ENCODE assay signal across 8 mouse cellular contexts in genomic region chr12:110696975-110697400, GRCm38 (mm10). TPM values are rescaled to one million over a fixed set of nuclear protein-coding genes. Genes with fewer than 3 reads are reported as not detected.
DNase-seq lines count a peak whose midpoint lies in the region; ATAC-seq and TF ChIP-seq lines count a peak whose summit lies in the region.

No protein-coding gene starts in this region.

- peak overlapping the region; percentile 100 for H3K27ac ChIP-seq in heart, embryonic 10.5 days
- peak overlapping the region; percentile 96 for H3K27ac ChIP-seq in ES-E14 (ENCODE audit: insufficient read depth, low read depth, low read length, poor library complexity, severe bottlenecking)
- peak overlapping the region; percentile 99 for H3K27ac ChIP-seq in forebrain, postnatal 0 days (ENCODE audit: low read depth, low read length)
- peak overlapping the region; percentile 82 for H3K27ac ChIP-seq in liver, postnatal 0 days (ENCODE audit: low read depth)

- H3K4me2 ChIP-seq in forebrain, postnatal 0 days (ENCODE audit: low read depth): peak overlapping the region; percentile 82
- peak overlapping the region; percentile 99 for H3K4me2 ChIP-seq in liver, postnatal 0 days (ENCODE audit: low read depth, low read length)

- H3K4me3 ChIP-seq in heart, embryonic 10.5 days: peak overlapping the region; percentile 100
- peak overlapping the region; percentile 72 to 80 for H3K4me3 ChIP-seq in ES-E14 (ENCODE audit: insufficient read depth in 1 of 2, low read depth in 1 of 2, low read length in 2 of 2, poor library complexity in 1 of 2, severe bottlenecking in 1 of 2)
- peak overlapping the region; percentile 99 for H3K4me3 ChIP-seq in forebrain, postnatal 0 days (ENCODE audit: low read depth, low read length)
- H3K4me3 ChIP-seq in liver, postnatal 0 days (ENCODE audit: low read depth, low read length): peak overlapping the region; percentile 100

- H3K4me1 ChIP-seq in heart, embryonic 10.5 days: peaks cover 51% of the 10 kb centered on the region
- H3K4me1 ChIP-seq in ES-E14 (ENCODE audit: control insufficient read depth in 2 of 2, insufficient read depth in 2 of 2, low read length in 2 of 2, poor library complexity in 1 of 2): peaks cover 5 to 12% of the 10 kb centered on the region in 2 experiments; a peak in 3 of 4 replicates
- H3K4me1 ChIP-seq in forebrain, postnatal 0 days (ENCODE audit: insufficient read depth): peaks cover 7% of the 10 kb centered on the region
- H3K4me1 ChIP-seq in liver, postnatal 0 days (ENCODE audit: insufficient read depth): peaks cover 33% of the 10 kb centered on the region

- no peaks in the 10 kb centered on the region for H3K27me3 ChIP-seq in heart, embryonic 10.5 days (ENCODE audit: insufficient read depth, poor library complexity, severe bottlenecking)
- H3K27me3 ChIP-seq in forebrain, postnatal 0 days (ENCODE audit: insufficient read depth, low read length): no peaks in the 10 kb centered on the region; the same call in 1 of the 2 replicates
- no peaks in the 10 kb centered on the region for H3K27me3 ChIP-seq in liver, postnatal 0 days (ENCODE audit: insufficient read depth, low read length)

- in situ Hi-C loops in ES-E14 (cut with MboI; ENCODE audit: low sequenced_read_pairs in 2 of 2, unreplicated experiment in 2 of 2): loop anchor here in 1 of 2 experiments (25.0 kb wide), 1 partner anchor 840 kb away; the partner anchor contains the start of gene Eif5

- H3K36me3 ChIP-seq in heart, embryonic 10.5 days: peaks cover 21% of the 10 kb centered on the region
- peaks cover 26% of the 10 kb centered on the region for H3K36me3 ChIP-seq in ES-E14 (ENCODE audit: control insufficient read depth, insufficient read depth, low read length, poor library complexity, severe bottlenecking)
- H3K36me3 ChIP-seq in forebrain, postnatal 0 days (ENCODE audit: insufficient read depth): peaks cover 22% of the 10 kb centered on the region
- H3K36me3 ChIP-seq in liver, postnatal 0 days (replicated peaks; ENCODE audit: insufficient read depth, low read length): peaks cover 24% of the 10 kb centered on the region

- no peak for TF ChIP-seq EP300 in liver, postnatal 0 days (IDR thresholded peaks at IDR 0.05; ENCODE audit: low read depth)

- peak overlapping the region; percentile 95 for H3K9ac ChIP-seq in ES-E14 (ENCODE audit: insufficient read depth, low read depth, low read length, poor library complexity, severe bottlenecking)
- H3K9ac ChIP-seq in forebrain, postnatal 0 days: peak overlapping the region; percentile 72
- peak overlapping the region; percentile 84 for H3K9ac ChIP-seq in liver, postnatal 0 days (replicated peaks)

- no peak for TF ChIP-seq CTCF in forebrain, postnatal 0 days (IDR thresholded peaks at IDR 0.05; ENCODE audit: low read depth)
- TF ChIP-seq CTCF in liver, postnatal 0 days (IDR thresholded peaks at IDR 0.05; ENCODE audit: low read depth): no peak

- no peaks in the 10 kb centered on the region for H3K9me3 ChIP-seq in heart, embryonic 10.5 days
- no peaks in the 10 kb centered on the region for H3K9me3 ChIP-seq in ES-E14 (ENCODE audit: control insufficient read depth, insufficient read depth, low read depth, low read length)
- no peaks in the 10 kb centered on the region for H3K9me3 ChIP-seq in forebrain, postnatal 0 days (ENCODE audit: low read length)
- no peaks in the 10 kb centered on the region for H3K9me3 ChIP-seq in liver, postnatal 0 days (ENCODE audit: low read length)

- no peak for DNase-seq in heart, embryonic 10.5 days (ENCODE audit: low spot score)
- no peak for DNase-seq in heart, adult 18-20 months
- DNase-seq in ES-E14 (ENCODE audit: low read depth, low spot score): no peak
- DNase-seq in forebrain, postnatal 0 days: no peak
- no peak for DNase-seq in liver, postnatal 0 days
- DNase-seq in right cerebral cortex, adult 2 months (ENCODE audit: low spot score in 2 of 2): no peak
- DNase-seq in kidney, postnatal 14 days: no peak

- WGBS in heart, embryonic 10.5 days: 53% methylated on average over 9 of the region's 9 CpGs
- 41% methylated on average over 9 of the region's 9 CpGs for WGBS in forebrain, postnatal 0 days
- 32% methylated on average over 9 of the region's 9 CpGs for WGBS in liver, postnatal 0 days (ENCODE audit: insufficient replicate concordance)

- no peak for ATAC-seq in forebrain, postnatal 0 days
- ATAC-seq in liver, postnatal 0 days: no peak
- ATAC-seq in activated CD4-positive, CD25-positive, alpha-beta regulatory T cell, adult 4 months: no peak

TF ChIP-seq in ES-E14, 5 proteins besides CTCF, POLR2A, EP300 and RAD21:
- no peak for TF ChIP-seq MAFK (IDR thresholded peaks at IDR 0.05; ENCODE audit: insufficient read depth, low read depth, low read length)
- no peak for TF ChIP-seq HCFC1 (IDR thresholded peaks at IDR 0.05; ENCODE audit: borderline replicate concordance, insufficient read depth, low read length)
- TF ChIP-seq CHD2 (IDR thresholded peaks at IDR 0.05; ENCODE audit: low read depth, low read length): no peak
- no peak for TF ChIP-seq ZNF384 (IDR thresholded peaks at IDR 0.05; ENCODE audit: low read depth, low read length)
- TF ChIP-seq ZC3H11A (IDR thresholded peaks at IDR 0.05; ENCODE audit: borderline replicate concordance, low read depth, low read length): no peak

RNA-seq across cellular contexts. Expression of gene Hsp90aa1, which starts 5.5 kb away (rescaled TPM):
- polyA plus RNA-seq in heart, embryonic 10.5 days (2016; fragmentation: Nextera tagmentation; extraction: Ambion mirVana): 620 and 1,082 TPM in 2 replicates
- total RNA-seq in heart, adult 18-20 months (2021): 100 to 1,000 TPM; 261 to 408 TPM
- 1,672 and 2,383 TPM in 2 replicates for total RNA-seq in ES-E14 (2012; rRNA removed)
- total RNA-seq in forebrain, postnatal 0 days (2014; rRNA removed): 703 and 720 TPM in 2 replicates
- polyA plus RNA-seq in forebrain, postnatal 0 days (2015; fragmentation: Nextera tagmentation; extraction: Ambion mirVana): 1,123 and 1,324 TPM in 2 replicates
- 231 and 250 TPM in 2 replicates for polyA plus RNA-seq in liver, postnatal 0 days (2015; fragmentation: Nextera tagmentation; extraction: Ambion mirVana)
- polyA plus RNA-seq in activated CD4-positive, CD25-positive, alpha-beta regulatory T cell, adult 4 months (2017; shearing (Covaris generic)): 100 to 1,000 TPM; 163 to 197 TPM

RNA-seq across cellular contexts. Expression of gene 1700001K19Rik, which starts 14.6 kb away (rescaled TPM):
- 0.15 TPM in 1 of 2 replicates, not detected in the other for polyA plus RNA-seq in heart, embryonic 10.5 days (2016; fragmentation: Nextera tagmentation; extraction: Ambion mirVana)
- total RNA-seq in heart, adult 18-20 months (2021): not detected
- total RNA-seq in ES-E14 (2012; rRNA removed): not detected in 2 replicates
- not detected in 2 replicates for total RNA-seq in forebrain, postnatal 0 days (2014; rRNA removed)
- polyA plus RNA-seq in forebrain, postnatal 0 days (2015; fragmentation: Nextera tagmentation; extraction: Ambion mirVana): not detected in 2 replicates
- not detected in 2 replicates for polyA plus RNA-seq in liver, postnatal 0 days (2015; fragmentation: Nextera tagmentation; extraction: Ambion mirVana)
- polyA plus RNA-seq in activated CD4-positive, CD25-positive, alpha-beta regulatory T cell, adult 4 months (2017; shearing (Covaris generic)): under 1 TPM in 1 of 2 experiments, not detected in 1; 0.58 TPM

RNA-seq across cellular contexts. Expression of gene Wdr20, which starts 40.8 kb away (rescaled TPM):
- 15.4 and 21.6 TPM in 2 replicates for polyA plus RNA-seq in heart, embryonic 10.5 days (2016; fragmentation: Nextera tagmentation; extraction: Ambion mirVana)
- 10 to 100 TPM; 31.0 to 32.1 TPM for total RNA-seq in heart, adult 18-20 months (2021)
- 27.4 and 30.3 TPM in 2 replicates for total RNA-seq in ES-E14 (2012; rRNA removed)
- total RNA-seq in forebrain, postnatal 0 days (2014; rRNA removed): 33.3 and 40.3 TPM in 2 replicates
- 12.3 and 17.0 TPM in 2 replicates for polyA plus RNA-seq in forebrain, postnatal 0 days (2015; fragmentation: Nextera tagmentation; extraction: Ambion mirVana)
- 6.4 and 7.0 TPM in 2 replicates for polyA plus RNA-seq in liver, postnatal 0 days (2015; fragmentation: Nextera tagmentation; extraction: Ambion mirVana)
- 10 to 100 TPM; 24.7 to 31.4 TPM for polyA plus RNA-seq in activated CD4-positive, CD25-positive, alpha-beta regulatory T cell, adult 4 months (2017; shearing (Covaris generic))
